Mouse (Mus musculus) gastrocnemius, adult 18-20 months (tissue): Measurements from ENCODE around the gene Eif3d. TPM values are rescaled to one million over a fixed set of nuclear protein-coding genes. Genes with fewer than 3 reads are reported as not detected.

ENCODE experiments used
- DNase-seq: peaks from one replicate; pipeline ENCODE4 v3.0.0; 2021; ENCODE audit warnings: low spot score
- total RNA-seq, 2 experiments: library from RNA; stranded (reverse); gene quantifications; 2 replicates each; pipeline ENCODE4 v1.2.3; 2021

Eif3d gene
- total RNA-seq, 2 experiments from 2014 or later: 55.8 to 61.7 TPM

DNA sequence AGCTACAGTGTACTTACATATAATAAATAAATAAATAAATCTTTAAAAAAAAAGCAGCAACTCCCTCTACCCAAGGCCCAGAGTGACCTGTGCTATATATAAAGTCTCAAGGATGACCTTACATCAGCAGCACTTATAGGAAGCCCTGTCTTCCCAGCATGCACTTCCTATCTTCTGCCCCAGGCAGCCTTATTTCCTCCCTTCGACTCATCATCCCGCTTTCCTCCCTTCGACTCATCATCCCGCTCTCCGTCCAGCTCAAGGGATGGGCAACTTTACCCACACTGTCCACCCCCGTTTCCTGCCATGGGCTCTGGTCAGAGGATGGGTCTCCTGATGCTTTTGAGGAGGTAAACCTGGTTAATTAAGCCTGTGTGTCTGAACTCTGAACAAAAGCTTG is 49.0 kb downstream of the Eif3d start:
- DNase-seq: no peak

DNA sequence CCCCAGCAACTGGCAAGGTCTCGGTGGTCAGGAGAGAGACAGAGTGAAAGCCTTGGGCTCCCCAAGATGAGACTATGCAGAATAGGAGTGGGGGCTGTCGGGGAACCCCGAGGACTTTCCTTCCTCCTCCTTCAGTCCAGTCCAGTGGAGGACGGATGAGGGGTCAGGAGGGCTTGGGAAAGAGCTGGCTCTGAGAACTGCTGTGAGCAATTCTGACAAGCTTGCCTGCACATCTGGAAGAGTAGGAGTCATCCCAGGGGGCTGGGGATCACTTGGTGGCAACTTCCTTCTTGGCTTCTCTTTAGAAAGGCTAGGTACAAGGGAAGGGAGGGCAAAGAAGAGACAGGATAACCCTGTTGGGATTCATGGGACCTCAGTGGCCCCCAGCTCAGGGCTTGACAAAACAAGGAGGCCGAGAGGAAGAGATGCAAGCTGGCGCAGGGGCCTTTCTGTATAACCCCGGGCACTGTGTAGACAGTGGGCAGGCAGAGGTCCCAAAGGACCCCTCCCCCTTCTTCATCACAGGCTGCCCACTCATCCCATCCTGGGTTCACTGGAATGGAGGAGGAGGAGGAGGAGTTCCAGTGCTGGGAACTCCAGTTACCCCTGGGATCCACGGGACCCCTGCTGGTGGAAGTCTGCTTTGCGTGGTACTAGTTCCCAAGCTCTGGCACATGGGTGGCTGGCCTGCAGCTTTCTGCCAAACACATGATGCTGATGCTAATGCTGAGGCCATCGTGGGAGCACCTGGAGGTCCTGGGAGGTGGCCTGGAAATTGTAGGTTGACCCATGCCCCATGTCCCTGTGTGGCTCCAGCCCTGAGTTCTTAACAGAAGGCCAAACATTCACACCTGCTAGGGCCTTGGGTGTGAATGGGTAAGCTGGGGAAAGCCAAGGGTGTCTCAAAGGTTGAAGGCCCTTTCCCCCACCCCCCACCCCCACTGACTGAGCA is 49.8 kb downstream of the Eif3d start:
- no peak for DNase-seq

DNA sequence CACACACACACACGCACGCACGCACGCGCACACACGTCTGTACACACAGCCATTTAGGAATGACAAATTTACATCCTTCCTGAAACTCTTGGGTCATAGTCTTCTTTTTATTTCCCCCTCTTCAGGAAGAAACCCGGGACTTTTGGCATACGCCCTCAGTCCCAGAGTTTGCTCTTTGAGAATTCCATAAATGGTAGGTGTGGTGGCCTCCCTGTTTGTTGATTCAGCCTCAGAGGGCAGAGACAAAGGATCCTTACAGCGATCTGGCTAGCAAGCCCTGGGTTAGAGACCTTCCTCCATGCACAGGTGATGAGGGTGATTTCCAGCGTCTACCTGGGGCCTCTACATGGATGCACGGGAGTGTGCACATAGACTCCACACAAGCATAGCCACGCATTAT is 51.2 kb downstream of the Eif3d start:
- DNase-seq: no peak

DNA sequence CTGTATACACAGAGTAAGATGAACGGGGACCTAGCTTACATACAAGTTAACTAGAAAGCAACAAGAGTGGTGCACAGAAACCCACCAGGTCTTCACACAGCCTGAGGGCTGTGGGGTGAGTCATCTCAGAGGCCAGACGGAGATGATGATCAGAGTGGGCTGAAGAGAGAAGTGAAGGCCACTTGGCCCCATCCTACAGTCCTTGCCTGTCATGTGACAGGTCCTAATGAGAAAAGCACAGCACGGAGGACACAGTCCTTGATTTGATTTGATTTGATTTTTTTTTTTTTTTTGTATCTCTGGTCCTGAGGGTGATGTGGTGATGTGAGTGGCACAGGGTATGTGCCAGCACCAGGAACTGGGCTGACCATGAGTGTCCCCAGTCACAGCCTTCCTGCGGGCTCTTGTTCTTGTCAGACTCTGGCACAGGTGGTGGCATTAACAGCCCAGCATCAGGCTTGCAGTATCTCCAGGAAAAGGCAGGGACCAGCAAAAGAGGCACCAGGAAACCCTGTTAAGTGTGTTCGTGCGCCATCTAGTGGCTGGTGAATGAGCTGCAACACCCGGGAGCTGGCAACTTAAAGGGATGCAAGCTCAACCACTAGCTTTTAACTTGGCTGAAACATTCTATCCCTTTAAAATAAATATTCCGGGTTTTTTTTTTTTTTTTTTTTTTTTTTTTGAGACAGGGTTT is 53.6 kb downstream of the Eif3d start:
- peak; percentile 91 for DNase-seq

DNA sequence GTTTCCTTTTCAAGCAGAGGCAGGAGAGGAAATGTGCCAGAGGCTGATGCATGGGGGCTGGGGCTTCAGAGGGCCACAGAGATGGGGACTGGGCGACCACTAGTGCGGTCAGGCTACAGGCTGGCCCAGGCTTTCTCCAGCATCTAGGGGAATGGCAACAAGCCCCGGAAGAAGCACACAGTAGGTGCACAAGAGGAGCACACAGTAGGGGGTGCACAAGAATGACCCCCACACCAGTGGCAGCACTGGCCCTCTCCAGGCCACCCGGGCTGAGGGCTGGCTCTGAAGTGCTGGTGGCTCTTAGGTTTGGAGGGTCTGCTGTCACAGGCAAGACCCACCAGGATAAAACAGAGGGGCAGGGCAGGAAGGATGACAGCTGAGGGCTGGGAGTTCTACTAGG is 55.3 kb downstream of the Eif3d start:
- DNase-seq: no peak

DNA sequence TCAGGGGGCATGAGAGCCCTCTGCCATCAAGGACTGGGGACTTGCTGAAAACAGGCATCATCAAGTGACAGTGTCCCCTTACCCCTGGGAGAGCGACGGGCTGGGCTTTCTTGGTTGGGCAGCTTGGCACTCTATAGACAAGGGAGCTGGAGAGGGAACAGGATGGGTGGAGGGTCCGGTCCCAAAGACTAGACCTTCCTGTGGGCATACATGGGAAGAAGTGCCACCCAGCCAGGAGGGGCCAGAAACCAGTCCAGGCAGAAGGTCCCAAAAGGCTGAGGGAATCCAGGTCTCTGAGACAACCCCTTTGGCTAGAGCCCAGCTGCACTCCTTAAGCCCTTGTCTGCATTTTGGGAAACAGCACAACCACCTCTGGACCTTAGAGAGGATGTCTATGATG is 56.1 kb downstream of the Eif3d start:
- DNase-seq: no peak

DNA sequence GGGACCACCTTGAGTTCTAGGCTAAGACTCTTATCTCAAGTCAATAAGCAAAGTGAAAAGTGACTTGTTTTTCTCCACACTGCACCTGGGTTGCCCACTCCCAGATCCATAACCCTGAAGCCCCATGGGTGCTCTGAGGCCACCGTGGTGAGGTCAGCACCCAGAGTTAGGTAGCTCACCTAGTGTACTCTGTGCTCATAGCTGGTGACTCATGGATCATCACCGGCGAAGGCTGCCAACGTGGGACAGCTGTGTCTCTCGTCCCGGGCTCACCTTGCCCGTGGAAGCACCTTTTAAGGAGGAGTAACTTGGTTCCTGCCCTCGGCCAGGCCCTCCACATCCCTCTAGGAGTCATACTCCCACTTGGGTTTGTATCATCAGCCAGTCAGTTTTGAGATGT is 57.6 kb downstream of the Eif3d start:
- peak; percentile 58 for DNase-seq

DNA sequence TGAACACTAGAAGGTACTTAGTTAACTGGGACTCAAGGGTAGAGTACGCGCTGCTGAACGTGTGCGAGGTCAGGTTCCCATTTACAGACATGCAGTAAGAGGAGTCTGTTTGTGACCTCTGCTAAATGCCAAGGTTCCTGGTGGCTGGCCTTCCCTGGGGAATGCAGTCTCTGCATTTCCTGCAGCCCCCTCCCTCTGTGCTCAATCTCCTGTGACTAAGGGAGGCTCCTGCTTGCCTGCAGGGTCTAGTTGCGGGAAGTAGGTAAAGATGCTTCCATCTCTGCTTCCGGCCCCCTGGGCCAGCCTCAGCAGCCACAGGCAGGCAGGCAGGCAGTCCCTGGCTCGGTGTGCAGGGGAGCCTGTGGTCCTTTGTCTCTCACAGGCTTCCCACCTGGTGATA is 58.0 kb downstream of the Eif3d start:
- peak; percentile 47 for DNase-seq

DNA sequence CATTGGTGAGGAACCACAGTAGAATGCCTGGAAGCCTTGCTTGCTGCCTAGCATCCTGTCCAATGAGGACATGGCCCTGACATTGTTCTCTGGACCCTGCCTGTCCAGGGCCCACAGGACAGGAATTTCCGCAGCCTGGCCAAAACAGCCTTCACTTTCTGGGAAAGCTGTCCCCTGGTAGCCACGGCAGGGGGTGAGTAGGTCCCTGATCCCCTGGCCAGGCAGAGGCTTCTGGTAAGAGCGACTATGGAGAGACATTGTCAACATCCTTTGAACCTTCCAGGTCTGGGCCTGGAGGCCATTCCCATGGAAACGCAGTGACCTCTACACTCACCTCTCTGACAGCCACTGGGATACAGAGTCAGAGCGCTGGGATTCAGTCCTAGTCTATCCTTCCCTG is 58.6 kb downstream of the Eif3d start:
- peak; percentile 30 for DNase-seq

DNA sequence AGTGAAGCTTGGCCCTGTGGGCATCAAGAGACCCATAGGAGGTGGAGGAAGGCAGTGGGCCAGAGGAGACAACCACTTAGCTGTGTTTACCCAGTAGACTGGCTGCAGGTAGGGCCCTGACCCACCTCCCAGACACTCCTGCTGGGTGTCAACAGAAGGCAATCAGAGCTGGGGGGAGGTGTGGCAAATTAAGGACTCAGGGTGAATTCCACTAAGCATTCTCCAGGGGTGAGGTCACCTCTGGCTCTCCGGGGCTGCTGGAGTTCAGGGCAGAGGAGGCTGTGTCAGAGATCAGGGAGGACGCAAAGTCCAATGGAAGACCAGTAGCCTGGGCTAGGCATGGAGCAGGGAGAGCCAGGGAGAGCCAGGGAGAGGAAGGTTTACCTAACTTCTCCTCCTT is 59.5 kb downstream of the Eif3d start:
- peak; percentile 39 for DNase-seq

Other genes with a start within 250 kb of the Eif3d start
- not detected for gene Apol9b, start 241.8 kb downstream of the Eif3d start, total RNA-seq
- under 1 TPM; 0.07 to 0.73 TPM for gene Apol8, start 213.8 kb downstream of the Eif3d start, total RNA-seq
- 10 to 100 TPM; 42.8 to 63.0 TPM for gene Myh9, start 128.6 kb downstream of the Eif3d start, total RNA-seq
- 100 to 1,000 TPM; 215 to 223 TPM for gene Txn2, start 41.8 kb downstream of the Eif3d start, total RNA-seq
- gene Foxred2, start 14.1 kb downstream of the Eif3d start, total RNA-seq: under 1 TPM; 0.45 to 0.53 TPM
- gene Cacng2, start 149.2 kb upstream of the Eif3d start, total RNA-seq: not detected
- gene Ift27, start 203.3 kb upstream of the Eif3d start, total RNA-seq: 10 to 100 TPM; 11.5 to 16.6 TPM
- over 10,000 TPM; 13,440 to 14,162 TPM for gene Pvalb, start 235.6 kb upstream of the Eif3d start, total RNA-seq